Mouse (Mus musculus) frontal cortex, postnatal 10 days (tissue): ENCODE results near the gene Acaca.

Source experiments
- DNase-seq, 2 experiments: peaks; one replicate each; pipeline ENCODE4 v3.0.0; 2022; ENCODE audit warnings: low spot score in 2 of 2, mixed read lengths in 1 of 2

Gene Acaca

GRCm38 (mm10) chr11:84128943-84129798, at the start of gene Acaca, which contains the start of gene Tada2a:
Gene Acaca (plus strand): TSS chr11:84129672.
Gene Tada2a (minus strand): TSS chr11:84129600.
- peak; percentile 59 to 79 for DNase-seq

GRCm38 (mm10) chr11:84079887-84080286, 49.6 kb upstream of the Acaca start:
- DNase-seq: no peak

- DNase-seq: no peak
Measured at GRCm38 (mm10) chr11:84080327-84080726, 49.1 kb upstream of the Acaca start.

- no peak for DNase-seq
Measured at GRCm38 (mm10) chr11:84081901-84082300, 47.6 kb upstream of the Acaca start.

GRCm38 (mm10) chr11:84090572-84090971, 38.9 kb upstream of the Acaca start:
- DNase-seq: no peak

- no peak for DNase-seq
Measured at GRCm38 (mm10) chr11:84095084-84095483, 34.4 kb upstream of the Acaca start.

GRCm38 (mm10) chr11:84097251-84097998, 32.0 kb upstream of the Acaca start:
- no peak for DNase-seq

- no peak for DNase-seq
Measured at GRCm38 (mm10) chr11:84101182-84101581, 28.3 kb upstream of the Acaca start.

- DNase-seq: no peak
Measured at GRCm38 (mm10) chr11:84104036-84104435, 25.4 kb upstream of the Acaca start.

- no peak for DNase-seq
Measured at GRCm38 (mm10) chr11:84107137-84107536, 22.3 kb upstream of the Acaca start.

GRCm38 (mm10) chr11:84113623-84114022, 15.8 kb upstream of the Acaca start:
- DNase-seq: no peak

- DNase-seq: no peak
Measured at GRCm38 (mm10) chr11:84115646-84116045, 13.8 kb upstream of the Acaca start.

- no peak for DNase-seq
Measured at GRCm38 (mm10) chr11:84116221-84116620, 13.3 kb upstream of the Acaca start.

- DNase-seq: no peak
Measured at GRCm38 (mm10) chr11:84117431-84117830, 12.0 kb upstream of the Acaca start.

- no peak for DNase-seq
Measured at GRCm38 (mm10) chr11:84121051-84121956, 8.2 kb upstream of the Acaca start.

- no peak for DNase-seq
Measured at GRCm38 (mm10) chr11:84127977-84128376, 1.5 kb upstream of the Acaca start.

- DNase-seq: no peak
Measured at GRCm38 (mm10) chr11:84129799-84130185, 320 bp downstream of the Acaca start.

GRCm38 (mm10) chr11:84134331-84134860, 4.9 kb downstream of the Acaca start:
- no peak for DNase-seq

GRCm38 (mm10) chr11:84136453-84136852, 7.0 kb downstream of the Acaca start:
- no peak for DNase-seq

- DNase-seq: peak in 1 of 2 experiments; percentile 48
Measured at GRCm38 (mm10) chr11:84141752-84142151, 12.3 kb downstream of the Acaca start.

- DNase-seq: no peak
Measured at GRCm38 (mm10) chr11:84145201-84145798, 15.8 kb downstream of the Acaca start.
